Mouse (Mus musculus): ENCODE data around the gene Mc3r. TPM values are rescaled to one million over a fixed set of nuclear protein-coding genes. Genes with fewer than 3 reads are reported as not detected.

Gene Mc3r
- polyA plus RNA-seq, 1 experiment: 0.19 TPM

DNA sequence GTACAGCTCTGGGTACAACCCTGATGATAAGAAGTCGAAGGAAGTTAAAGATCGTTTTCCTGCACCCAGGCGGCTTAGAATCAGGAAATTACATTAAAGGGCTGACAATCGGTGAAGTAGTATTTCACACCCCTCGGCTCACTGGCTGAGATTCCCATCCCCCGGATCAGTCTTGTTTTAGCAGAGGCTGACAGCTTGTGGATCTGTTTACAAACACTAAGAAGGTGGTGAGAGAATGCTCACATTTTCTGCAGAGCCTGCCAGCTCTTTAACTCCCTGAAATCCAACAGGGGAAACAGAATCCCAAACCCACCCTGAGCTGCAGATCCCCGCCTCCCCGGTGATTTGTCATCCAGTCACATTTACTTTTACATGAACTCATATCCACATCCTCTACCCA is 2.8 kb upstream of the Mc3r start:
- H3K27ac ChIP-seq (ENCODE audit: insufficient read depth, low read length): no peak overlapping the region
- H3K4me1 ChIP-seq (ENCODE audit: control insufficient read depth, insufficient read depth, low read length): no peaks in the 10 kb centered on the region
- TF ChIP-seq POLR2A (IDR thresholded peaks at IDR 0.05; ENCODE audit: low read depth, low read length): no peak
- no peak for TF ChIP-seq CTCF (IDR thresholded peaks at IDR 0.05; ENCODE audit: borderline replicate concordance, insufficient read depth, low read length)
- no peak overlapping the region for H3K4me3 ChIP-seq (ENCODE audit: insufficient read depth, low read length)

DNA sequence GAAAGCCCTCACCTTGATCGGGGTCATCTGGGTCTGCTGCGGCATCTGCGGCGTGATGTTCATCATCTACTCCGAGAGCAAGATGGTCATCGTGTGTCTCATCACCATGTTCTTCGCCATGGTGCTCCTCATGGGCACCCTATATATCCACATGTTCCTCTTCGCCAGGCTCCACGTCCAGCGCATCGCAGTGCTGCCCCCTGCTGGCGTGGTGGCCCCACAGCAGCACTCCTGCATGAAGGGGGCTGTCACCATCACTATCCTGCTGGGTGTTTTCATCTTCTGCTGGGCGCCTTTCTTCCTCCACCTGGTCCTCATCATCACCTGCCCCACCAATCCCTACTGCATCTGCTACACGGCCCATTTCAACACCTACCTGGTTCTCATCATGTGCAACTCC is 1.0 kb downstream of the Mc3r start:
- TF ChIP-seq POLR2A (IDR thresholded peaks at IDR 0.05; ENCODE audit: low read depth, low read length) (no peak), CTCF (IDR thresholded peaks at IDR 0.05; ENCODE audit: borderline replicate concordance, insufficient read depth, low read length) (peak; percentile 62; the same call in 1 of the 2 replicates)
- no peak overlapping the region for H3K4me3 ChIP-seq (ENCODE audit: insufficient read depth, low read length)

DNA sequence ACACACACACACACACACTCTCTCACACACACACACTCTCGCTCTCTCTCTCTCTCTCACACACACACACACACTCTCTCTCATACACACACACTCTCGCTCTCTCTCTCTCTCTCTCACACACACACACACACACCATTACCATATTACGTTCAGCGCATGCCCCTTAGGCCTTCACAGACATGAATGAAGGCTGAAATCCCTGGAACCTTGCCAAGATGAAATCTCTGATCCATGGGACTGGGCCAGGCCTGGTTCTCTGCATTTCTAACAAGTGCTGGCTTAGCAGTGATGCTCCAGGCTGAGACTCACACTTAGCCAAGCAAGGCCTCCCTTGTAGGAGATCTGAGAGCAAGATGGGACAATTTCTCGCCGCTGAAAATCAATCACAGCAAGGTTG is 8.1 kb downstream of the Mc3r start:
- H3K27ac ChIP-seq (ENCODE audit: insufficient read depth, low read length): peak overlapping the region; percentile 48
- H3K4me3 ChIP-seq (ENCODE audit: insufficient read depth, low read length): no peak overlapping the region
- no peak for TF ChIP-seq CTCF (IDR thresholded peaks at IDR 0.05; ENCODE audit: borderline replicate concordance, insufficient read depth, low read length)
- no peak for TF ChIP-seq POLR2A (IDR thresholded peaks at IDR 0.05; ENCODE audit: low read depth, low read length)
- H3K4me1 ChIP-seq (ENCODE audit: control insufficient read depth, insufficient read depth, low read length): peaks cover 9% of the 10 kb centered on the region

More for the DNA sequence above, 1.0 kb downstream of the Mc3r start:
- H3K27ac ChIP-seq (ENCODE audit: insufficient read depth, low read length): no peak overlapping the region
- no peaks in the 10 kb centered on the region; the same call in 1 of the 2 replicates for H3K4me1 ChIP-seq (ENCODE audit: control insufficient read depth, insufficient read depth, low read length)

DNA sequence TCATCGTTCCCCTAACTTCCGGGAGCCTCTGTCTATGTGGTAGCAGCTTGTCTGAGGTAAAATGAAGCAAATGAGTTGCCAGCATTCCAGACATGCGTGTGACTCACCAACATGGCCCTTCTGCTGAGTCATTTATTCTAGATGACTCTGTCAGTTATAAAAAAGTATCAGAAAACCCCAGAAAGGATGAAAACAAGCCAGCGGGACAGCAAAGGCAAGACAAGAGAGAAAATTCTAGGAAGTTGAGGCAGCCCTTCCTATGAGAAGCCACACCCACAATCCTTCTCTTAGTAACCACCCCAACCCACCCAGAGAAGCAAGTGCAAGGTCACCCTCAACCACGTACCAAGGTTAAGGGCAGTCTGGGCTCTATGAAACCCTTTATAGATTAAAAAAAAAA is 8.7 kb downstream of the Mc3r start:
- H3K4me1 ChIP-seq (ENCODE audit: control insufficient read depth, insufficient read depth, low read length): peaks cover 9% of the 10 kb centered on the region
- H3K4me3 ChIP-seq (ENCODE audit: insufficient read depth, low read length): no peak overlapping the region
- TF ChIP-seq CTCF (IDR thresholded peaks at IDR 0.05; ENCODE audit: borderline replicate concordance, insufficient read depth, low read length) (no peak), POLR2A (IDR thresholded peaks at IDR 0.05; ENCODE audit: low read depth, low read length) (no peak)
- peak overlapping the region; percentile 70 for H3K27ac ChIP-seq (ENCODE audit: insufficient read depth, low read length)

DNA sequence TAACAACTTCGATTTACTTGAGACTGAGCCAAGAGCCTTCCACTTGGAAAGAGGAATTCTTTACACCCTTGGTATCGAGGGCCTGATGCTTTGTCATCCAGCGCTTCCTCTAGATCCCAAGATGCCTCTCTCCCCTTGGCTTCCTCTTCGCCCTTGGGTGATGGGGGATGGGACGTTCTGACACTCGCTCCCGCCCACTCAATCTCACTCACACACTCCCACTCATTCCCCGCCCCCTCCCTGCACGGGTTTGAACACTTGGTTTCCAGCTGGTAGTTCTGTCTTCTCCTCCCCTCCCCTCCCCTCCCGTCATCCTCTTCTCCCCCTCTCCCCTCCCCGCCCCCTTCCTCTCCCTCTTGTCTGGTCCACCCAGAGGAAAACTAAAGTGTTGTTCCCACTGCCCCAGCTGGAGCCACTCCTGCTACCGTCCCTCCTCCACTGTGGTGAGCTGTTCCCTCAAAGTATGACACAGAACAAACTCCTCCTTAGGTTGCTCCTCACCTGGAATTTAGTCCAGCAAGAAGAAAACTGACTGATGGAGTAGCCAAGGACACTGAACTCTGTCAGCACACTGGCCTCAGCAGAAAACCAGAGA is 9.3 kb downstream of the Mc3r start:
- Histone ChIP-seq H3K27ac (ENCODE audit: insufficient read depth, low read length) (peak overlapping the region; percentile 70), H3K4me1 (ENCODE audit: control insufficient read depth, insufficient read depth, low read length) (peaks cover 9% of the 10 kb centered on the region), H3K4me3 (ENCODE audit: insufficient read depth, low read length) (no peak overlapping the region)
- TF ChIP-seq CTCF (IDR thresholded peaks at IDR 0.05; ENCODE audit: borderline replicate concordance, insufficient read depth, low read length) (no peak), POLR2A (IDR thresholded peaks at IDR 0.05; ENCODE audit: low read depth, low read length) (no peak)

DNA sequence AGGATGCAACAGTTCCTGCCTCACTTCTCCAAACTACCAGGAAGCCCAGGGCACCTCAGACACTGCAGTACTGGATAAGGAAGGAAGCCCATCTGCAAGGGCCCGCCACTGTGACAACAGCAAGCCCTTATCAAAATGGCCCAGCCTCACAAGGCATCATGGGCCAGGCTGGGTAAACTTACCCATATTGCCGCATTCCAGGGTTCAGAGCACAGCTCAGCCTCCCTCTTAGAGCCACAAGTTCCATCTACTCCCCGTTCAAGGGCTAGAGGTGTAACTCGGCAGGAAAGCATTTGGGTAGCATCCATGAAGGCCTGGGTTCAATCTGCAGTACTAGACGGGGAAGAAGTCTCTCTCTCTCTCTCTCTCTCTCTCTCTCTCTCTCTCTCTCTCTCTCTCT is 11.8 kb downstream of the Mc3r start:
- peaks cover 9% of the 10 kb centered on the region for H3K4me1 ChIP-seq (ENCODE audit: control insufficient read depth, insufficient read depth, low read length)
- no peak overlapping the region for H3K4me3 ChIP-seq (ENCODE audit: insufficient read depth, low read length)
- no peak overlapping the region for H3K27ac ChIP-seq (ENCODE audit: insufficient read depth, low read length)
- TF ChIP-seq CTCF (IDR thresholded peaks at IDR 0.05; ENCODE audit: borderline replicate concordance, insufficient read depth, low read length) (no peak), POLR2A (IDR thresholded peaks at IDR 0.05; ENCODE audit: low read depth, low read length) (no peak)

DNA sequence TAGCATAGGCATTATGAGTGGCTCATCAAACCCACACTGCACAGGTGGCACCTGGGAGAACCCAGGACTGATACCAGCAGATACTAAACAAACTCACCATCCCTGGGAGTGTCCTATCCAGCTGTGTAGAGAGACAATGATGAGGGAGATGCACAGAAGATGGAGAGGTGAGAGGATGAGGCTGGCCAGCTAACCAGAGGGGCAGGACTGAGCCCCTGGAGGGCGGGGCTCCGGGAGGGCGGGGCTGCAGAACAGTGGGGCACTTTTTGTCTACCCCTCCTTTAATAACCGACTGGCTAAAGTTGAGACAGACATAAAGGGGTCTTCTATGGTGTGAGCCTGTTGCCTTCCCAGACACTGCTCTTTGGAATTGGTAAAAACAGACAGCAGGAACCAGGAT is 13.1 kb downstream of the Mc3r start:
- TF ChIP-seq POLR2A (IDR thresholded peaks at IDR 0.05; ENCODE audit: low read depth, low read length) (no peak), CTCF (IDR thresholded peaks at IDR 0.05; ENCODE audit: borderline replicate concordance, insufficient read depth, low read length) (no peak)
- Histone ChIP-seq H3K27ac (ENCODE audit: insufficient read depth, low read length) (no peak overlapping the region), H3K4me3 (ENCODE audit: insufficient read depth, low read length) (no peak overlapping the region), H3K4me1 (ENCODE audit: control insufficient read depth, insufficient read depth, low read length) (peaks cover 6% of the 10 kb centered on the region)

DNA sequence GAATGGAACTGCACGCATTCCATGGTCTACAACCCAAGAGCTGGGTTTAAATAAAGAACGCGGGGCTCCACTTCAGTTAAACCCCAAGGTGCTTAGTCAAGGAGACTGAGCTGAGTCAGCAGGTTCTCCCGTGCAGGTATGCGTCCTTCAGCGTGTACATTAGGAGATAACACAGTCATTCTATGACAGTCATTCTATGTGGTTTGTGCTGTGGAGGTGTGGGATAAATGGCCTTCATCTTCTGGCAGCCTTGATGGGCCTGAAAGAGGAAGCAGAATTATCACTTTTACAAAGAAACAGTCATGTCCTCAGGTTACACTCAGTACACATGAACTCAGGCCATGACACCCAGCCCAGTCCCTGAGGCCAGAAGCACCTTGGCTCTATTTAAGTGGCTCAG is 14.9 kb downstream of the Mc3r start:
- Histone ChIP-seq H3K4me1 (ENCODE audit: control insufficient read depth, insufficient read depth, low read length) (no peaks in the 10 kb centered on the region), H3K4me3 (ENCODE audit: insufficient read depth, low read length) (no peak overlapping the region), H3K27ac (ENCODE audit: insufficient read depth, low read length) (no peak overlapping the region)
- TF ChIP-seq CTCF (IDR thresholded peaks at IDR 0.05; ENCODE audit: borderline replicate concordance, insufficient read depth, low read length) (no peak), POLR2A (IDR thresholded peaks at IDR 0.05; ENCODE audit: low read depth, low read length) (no peak)

DNA sequence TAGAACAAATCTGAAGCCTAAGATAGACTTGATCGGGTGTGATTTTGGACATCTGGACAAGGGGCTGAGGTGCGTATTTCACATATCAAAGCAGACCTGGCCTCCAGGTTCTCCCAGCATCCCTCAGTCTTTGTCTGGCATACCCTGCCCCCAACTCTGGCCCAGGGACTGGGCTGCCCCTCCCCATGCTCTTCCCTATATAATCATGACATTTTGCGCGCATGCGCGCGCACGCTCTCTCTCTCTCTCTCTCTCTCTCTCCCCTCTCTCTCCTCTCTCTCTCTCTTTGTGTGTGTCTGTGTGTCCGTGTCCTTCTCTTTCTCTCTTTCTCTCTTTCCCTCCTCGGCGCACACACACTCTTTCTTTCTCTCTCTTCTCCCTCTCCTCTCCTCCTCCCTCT is 21.6 kb downstream of the Mc3r start:
- TF ChIP-seq POLR2A (IDR thresholded peaks at IDR 0.05; ENCODE audit: low read depth, low read length) (no peak), CTCF (IDR thresholded peaks at IDR 0.05; ENCODE audit: borderline replicate concordance, insufficient read depth, low read length) (no peak)
- H3K27ac ChIP-seq (ENCODE audit: insufficient read depth, low read length): 0 out of 2 replicates have a peak overlapping the region, but pooled peaks have one; percentile 36
- no peaks in the 10 kb centered on the region; the same call in 1 of the 2 replicates for H3K4me1 ChIP-seq (ENCODE audit: control insufficient read depth, insufficient read depth, low read length)
- H3K4me3 ChIP-seq (ENCODE audit: insufficient read depth, low read length): no peak overlapping the region

DNA sequence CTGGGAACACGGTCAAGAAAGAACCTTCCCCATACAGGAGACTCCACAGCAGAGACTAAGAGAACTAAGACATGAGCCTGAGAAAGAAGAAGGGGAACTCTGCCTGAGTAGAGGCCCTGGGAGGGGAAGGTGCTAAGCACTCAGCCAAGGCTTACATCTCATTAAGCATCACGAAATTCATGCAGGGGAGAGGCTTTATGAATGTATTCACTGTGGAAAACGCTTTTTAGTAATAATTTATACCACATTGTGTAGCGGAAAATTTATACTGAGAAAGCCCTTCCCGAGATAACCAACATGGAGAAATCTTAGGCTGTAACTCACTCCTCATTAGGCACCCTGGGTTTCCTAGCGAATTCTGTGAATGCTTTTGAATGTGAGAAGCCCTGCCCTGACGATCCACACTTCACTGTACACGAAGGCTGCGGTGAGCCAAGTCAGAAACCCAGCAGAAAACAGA is 22.2 kb downstream of the Mc3r start:
- Histone ChIP-seq H3K4me1 (ENCODE audit: control insufficient read depth, insufficient read depth, low read length) (no peaks in the 10 kb centered on the region; the same call in 1 of the 2 replicates), H3K4me3 (ENCODE audit: insufficient read depth, low read length) (no peak overlapping the region), H3K27ac (ENCODE audit: insufficient read depth, low read length) (peak overlapping the region; percentile 36; the same call in 1 of the 2 replicates)
- TF ChIP-seq CTCF (IDR thresholded peaks at IDR 0.05; ENCODE audit: borderline replicate concordance, insufficient read depth, low read length): no peak
- no peak for TF ChIP-seq POLR2A (IDR thresholded peaks at IDR 0.05; ENCODE audit: low read depth, low read length)
